Mouse (Mus musculus): ENCODE measurements around the gene Gapt. TPM values are rescaled to one million over a fixed set of nuclear protein-coding genes. Genes with fewer than 3 reads are reported as not detected.

The Gapt gene
- polyA plus RNA-seq, 1 experiment from 2014 or later: 0.39 TPM

DNA sequence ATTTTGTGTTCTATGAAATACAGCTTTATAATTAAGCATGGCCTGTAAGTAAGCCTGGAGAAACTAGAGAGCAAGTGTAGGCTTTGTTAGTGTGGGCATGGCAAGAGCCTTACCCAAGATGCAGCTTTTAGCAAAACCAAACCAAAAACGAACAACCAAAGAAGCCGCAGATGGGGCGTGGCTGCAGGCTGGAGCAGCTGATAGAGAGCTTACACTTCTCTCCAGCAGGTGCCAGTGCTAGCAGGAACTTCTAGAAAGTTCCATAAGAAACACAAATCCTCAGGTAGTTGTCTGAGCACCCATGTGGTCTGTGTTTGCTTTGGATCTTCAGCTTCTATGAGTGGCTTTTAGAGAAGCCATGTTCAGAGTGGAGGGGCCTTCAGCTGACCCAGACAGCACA is 9.5 kb upstream of the Gapt start:
- no peak overlapping the region for H3K27ac ChIP-seq (ENCODE audit: low read length)
- ATAC-seq: no peak
- no peaks in the 10 kb centered on the region for H3K27me3 ChIP-seq (replicated peaks; ENCODE audit: control insufficient read depth, insufficient read depth, low read length)
- no peaks in the 10 kb centered on the region for H3K36me3 ChIP-seq (ENCODE audit: control insufficient read depth, insufficient read depth, low read length)
- H3K4me2 ChIP-seq (ENCODE audit: low read depth, low read length): no peak overlapping the region
- H3K4me3 ChIP-seq (ENCODE audit: low read length): no peak overlapping the region
- 90% methylated on average over 3 of the region's 3 CpGs for WGBS
- no peaks in the 10 kb centered on the region for H3K4me1 ChIP-seq (ENCODE audit: control insufficient read depth, insufficient read depth, low read length)
- H3K9ac ChIP-seq (ENCODE audit: low read depth, low read length): no peak overlapping the region
- H3K9me3 ChIP-seq (ENCODE audit: control insufficient read depth, low read length): no peaks in the 10 kb centered on the region

DNA sequence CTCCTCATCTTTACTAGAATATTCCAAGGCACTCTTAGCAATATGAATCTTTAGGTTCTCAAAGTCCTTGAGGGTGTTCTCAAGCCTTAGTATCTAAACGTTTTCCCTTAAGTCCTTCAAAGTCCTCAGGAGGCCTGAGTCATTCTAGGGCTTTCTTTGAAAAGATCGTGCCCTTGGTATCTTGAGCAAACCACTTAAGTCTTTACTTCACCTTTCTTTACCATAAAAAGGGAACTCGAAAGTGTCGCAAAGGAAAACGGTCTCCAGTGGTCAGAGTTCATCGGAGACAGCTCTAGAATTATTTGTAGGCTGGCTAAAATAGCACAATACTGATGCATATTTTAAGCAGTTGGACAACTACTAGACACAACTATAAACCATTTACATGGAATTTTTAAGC is 6.7 kb upstream of the Gapt start:
- 79% methylated on average over 6 of the region's 6 CpGs for WGBS
- H3K9ac ChIP-seq (ENCODE audit: low read depth, low read length): no peak overlapping the region
- ATAC-seq: no peak

DNA sequence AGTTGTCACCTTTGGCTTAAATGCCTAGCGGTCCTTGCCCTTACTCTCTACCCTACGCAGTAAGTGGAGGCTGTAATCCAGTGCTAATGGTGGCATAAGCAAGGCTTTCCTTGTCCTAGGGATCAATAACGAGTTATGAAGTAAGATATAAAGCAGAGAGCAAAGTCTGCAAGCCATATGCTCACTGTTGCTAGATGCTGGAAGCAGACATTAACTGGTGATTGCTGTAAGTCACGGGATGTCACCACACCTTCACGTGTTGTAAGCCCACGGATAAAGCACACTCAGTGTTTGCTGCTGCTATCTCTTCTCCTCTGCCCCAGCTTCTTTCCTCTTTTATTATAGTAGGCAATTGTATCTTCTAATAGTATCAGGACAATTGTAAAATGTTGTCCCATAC is 5.9 kb downstream of the Gapt start:
- no peaks in the 10 kb centered on the region for H3K27me3 ChIP-seq (replicated peaks; ENCODE audit: control insufficient read depth, insufficient read depth, low read length)
- no peak overlapping the region for H3K4me3 ChIP-seq (ENCODE audit: low read length)
- ATAC-seq: peak; percentile 92
- no peak overlapping the region for H3K9ac ChIP-seq (ENCODE audit: low read depth, low read length)
- no peak overlapping the region for H3K27ac ChIP-seq (ENCODE audit: low read length)
- no peaks in the 10 kb centered on the region for H3K9me3 ChIP-seq (ENCODE audit: control insufficient read depth, low read length)
- no peaks in the 10 kb centered on the region for H3K4me1 ChIP-seq (ENCODE audit: control insufficient read depth, insufficient read depth, low read length)
- no peak overlapping the region for H3K4me2 ChIP-seq (ENCODE audit: low read depth, low read length)
- no peaks in the 10 kb centered on the region for H3K36me3 ChIP-seq (ENCODE audit: control insufficient read depth, insufficient read depth, low read length)
- WGBS: 74% methylated on average over 6 of the region's 6 CpGs

More for the DNA sequence above, 6.7 kb upstream of the Gapt start:
- H3K9me3 ChIP-seq (ENCODE audit: control insufficient read depth, low read length): no peaks in the 10 kb centered on the region
- H3K4me1 ChIP-seq (ENCODE audit: control insufficient read depth, insufficient read depth, low read length): no peaks in the 10 kb centered on the region
- H3K4me3 ChIP-seq (ENCODE audit: low read length): no peak overlapping the region
- no peaks in the 10 kb centered on the region for H3K36me3 ChIP-seq (ENCODE audit: control insufficient read depth, insufficient read depth, low read length)
- H3K4me2 ChIP-seq (ENCODE audit: low read depth, low read length): no peak overlapping the region
- H3K27ac ChIP-seq (ENCODE audit: low read length): no peak overlapping the region
- H3K27me3 ChIP-seq (replicated peaks; ENCODE audit: control insufficient read depth, insufficient read depth, low read length): no peaks in the 10 kb centered on the region

DNA sequence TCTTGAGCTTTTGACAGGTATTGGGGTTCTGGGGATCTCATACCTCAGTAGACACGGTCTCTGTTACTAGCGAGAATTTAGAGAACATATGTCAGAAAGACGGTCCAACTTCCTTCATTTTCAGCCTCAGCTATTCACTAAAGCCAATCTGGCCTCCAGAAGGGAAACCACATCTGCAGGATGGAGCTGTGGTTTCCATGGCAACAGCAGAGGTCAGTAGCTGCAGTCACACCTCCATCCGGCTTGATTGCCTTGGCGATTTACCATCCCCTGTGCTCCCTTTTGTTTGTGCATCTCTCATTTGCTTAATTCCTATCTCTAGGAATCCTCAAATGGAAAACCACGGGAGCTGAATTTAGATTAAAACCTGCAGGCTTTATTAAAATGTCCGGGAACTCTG is 10.3 kb downstream of the Gapt start:
- Histone ChIP-seq H3K4me2 (ENCODE audit: low read depth, low read length) (no peak overlapping the region), H3K9me3 (ENCODE audit: control insufficient read depth, low read length) (no peaks in the 10 kb centered on the region), H3K27ac (ENCODE audit: low read length) (no peak overlapping the region), H3K36me3 (ENCODE audit: control insufficient read depth, insufficient read depth, low read length) (no peaks in the 10 kb centered on the region), H3K27me3 (replicated peaks; ENCODE audit: control insufficient read depth, insufficient read depth, low read length) (no peaks in the 10 kb centered on the region), H3K9ac (ENCODE audit: low read depth, low read length) (no peak overlapping the region), H3K4me1 (ENCODE audit: control insufficient read depth, insufficient read depth, low read length) (no peaks in the 10 kb centered on the region), H3K4me3 (ENCODE audit: low read length) (no peak overlapping the region)
- ATAC-seq: no peak
- 43% methylated on average over 7 of the region's 7 CpGs for WGBS

DNA sequence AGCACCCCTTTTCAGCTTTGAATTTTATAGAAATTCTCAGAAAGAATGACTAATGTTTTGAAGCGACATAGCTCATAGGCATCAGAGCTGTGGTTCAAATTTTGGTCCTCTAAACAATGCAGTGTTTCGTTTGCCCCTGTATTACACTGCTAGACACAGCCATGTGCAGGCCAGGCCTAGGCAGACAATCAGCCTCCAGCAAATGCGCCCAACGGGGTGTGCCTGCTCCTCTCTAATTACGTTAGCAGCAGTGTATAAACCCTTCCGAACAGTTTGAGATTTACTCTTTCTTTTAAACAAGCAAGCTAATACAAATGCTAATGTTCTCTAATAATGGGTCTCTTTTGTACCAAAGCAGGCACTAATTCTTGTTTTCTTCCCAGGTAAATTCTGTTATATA is 14.4 kb downstream of the Gapt start:
- ATAC-seq: no peak
- no peak overlapping the region for H3K9ac ChIP-seq (ENCODE audit: low read depth, low read length)
- WGBS: 79% methylated on average over 6 of the region's 6 CpGs
- no peaks in the 10 kb centered on the region for H3K36me3 ChIP-seq (ENCODE audit: control insufficient read depth, insufficient read depth, low read length)
- H3K4me3 ChIP-seq (ENCODE audit: low read length): no peak overlapping the region
- no peak overlapping the region for H3K27ac ChIP-seq (ENCODE audit: low read length)
- H3K9me3 ChIP-seq (ENCODE audit: control insufficient read depth, low read length): no peaks in the 10 kb centered on the region
- H3K27me3 ChIP-seq (replicated peaks; ENCODE audit: control insufficient read depth, insufficient read depth, low read length): no peaks in the 10 kb centered on the region
- H3K4me2 ChIP-seq (ENCODE audit: low read depth, low read length): no peak overlapping the region
- H3K4me1 ChIP-seq (ENCODE audit: control insufficient read depth, insufficient read depth, low read length): no peaks in the 10 kb centered on the region

DNA sequence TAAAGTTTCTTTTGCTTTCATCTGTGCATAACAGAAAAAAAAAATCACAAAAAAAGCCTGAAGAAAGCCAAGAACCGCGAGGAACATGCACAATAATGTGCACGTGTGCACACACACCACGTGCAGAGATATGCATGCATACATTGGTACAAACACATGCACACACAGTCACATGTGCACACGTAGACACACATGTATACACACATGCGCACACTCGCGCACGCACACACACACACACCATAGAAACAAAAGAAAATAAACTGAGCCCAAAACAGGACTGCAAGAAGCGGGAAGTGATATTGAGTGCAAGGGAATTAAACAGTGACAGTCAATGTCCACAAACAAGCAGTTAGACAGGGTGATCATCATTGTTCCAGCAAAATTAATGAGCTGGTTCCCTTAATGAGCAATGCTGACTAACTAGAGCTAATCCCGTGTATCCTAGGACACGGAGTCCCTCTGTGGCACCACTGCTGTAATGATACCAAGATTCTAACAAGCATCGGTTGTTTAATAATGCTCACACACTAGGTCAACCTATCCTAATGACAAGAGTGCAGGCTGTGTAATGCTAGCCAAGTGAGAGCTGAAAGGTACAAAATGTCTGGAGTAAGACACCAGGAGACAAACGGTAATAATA is 23.9 kb downstream of the Gapt start:
- no peak overlapping the region for H3K27ac ChIP-seq (ENCODE audit: low read length)
- no peak overlapping the region for H3K4me2 ChIP-seq (ENCODE audit: low read depth, low read length)
- no peak for ATAC-seq
- H3K4me1 ChIP-seq (ENCODE audit: control insufficient read depth, insufficient read depth, low read length): no peaks in the 10 kb centered on the region
- H3K4me3 ChIP-seq (ENCODE audit: low read length): no peak overlapping the region
- H3K27me3 ChIP-seq (replicated peaks; ENCODE audit: control insufficient read depth, insufficient read depth, low read length): no peaks in the 10 kb centered on the region
- no peaks in the 10 kb centered on the region for H3K36me3 ChIP-seq (ENCODE audit: control insufficient read depth, insufficient read depth, low read length)
- no peaks in the 10 kb centered on the region for H3K9me3 ChIP-seq (ENCODE audit: control insufficient read depth, low read length)
- WGBS: 86% methylated on average over 14 of the region's 14 CpGs
- H3K9ac ChIP-seq (ENCODE audit: low read depth, low read length): no peak overlapping the region

DNA sequence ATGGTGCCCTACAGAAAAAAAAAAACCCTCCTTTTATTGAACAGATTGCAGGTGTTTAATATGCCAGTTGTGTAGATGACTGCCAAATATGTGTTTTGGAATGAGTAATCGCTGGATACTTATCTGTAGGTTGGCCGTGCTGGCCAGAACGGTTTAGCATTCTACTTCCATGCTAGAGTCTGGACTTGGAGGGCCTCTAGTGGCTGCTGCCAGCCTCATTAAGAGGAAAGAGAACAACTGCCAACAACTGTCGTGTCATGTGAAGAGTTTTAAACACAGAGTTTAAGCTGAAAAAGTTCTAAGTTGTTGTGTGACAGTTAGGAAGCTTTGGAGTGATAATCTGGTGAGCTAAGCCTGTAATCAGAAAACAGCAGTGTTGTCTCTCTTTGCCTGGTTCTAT is 38.3 kb downstream of the Gapt start:
- no peaks in the 10 kb centered on the region for H3K9me3 ChIP-seq (ENCODE audit: control insufficient read depth, low read length)
- no peak overlapping the region for H3K27ac ChIP-seq (ENCODE audit: low read length)
- ATAC-seq: no peak
- H3K36me3 ChIP-seq (ENCODE audit: control insufficient read depth, insufficient read depth, low read length): no peaks in the 10 kb centered on the region
- no peaks in the 10 kb centered on the region for H3K4me1 ChIP-seq (ENCODE audit: control insufficient read depth, insufficient read depth, low read length)
- 57% methylated on average over 4 of the region's 4 CpGs for WGBS
- H3K27me3 ChIP-seq (replicated peaks; ENCODE audit: control insufficient read depth, insufficient read depth, low read length): no peaks in the 10 kb centered on the region
- no peak overlapping the region for H3K4me3 ChIP-seq (ENCODE audit: low read length)
- H3K4me2 ChIP-seq (ENCODE audit: low read depth, low read length): no peak overlapping the region
- H3K9ac ChIP-seq (ENCODE audit: low read depth, low read length): no peak overlapping the region

GRCm38 (mm10) chr13:110307188-110307587 is 49.8 kb downstream of the Gapt start:
- Histone ChIP-seq H3K4me3 (ENCODE audit: low read length) (no peak overlapping the region), H3K9ac (ENCODE audit: low read depth, low read length) (no peak overlapping the region), H3K9me3 (ENCODE audit: control insufficient read depth, low read length) (no peaks in the 10 kb centered on the region), H3K36me3 (ENCODE audit: control insufficient read depth, insufficient read depth, low read length) (no peaks in the 10 kb centered on the region), H3K27ac (ENCODE audit: low read length) (no peak overlapping the region), H3K4me2 (ENCODE audit: low read depth, low read length) (no peak overlapping the region), H3K4me1 (ENCODE audit: control insufficient read depth, insufficient read depth, low read length) (no peaks in the 10 kb centered on the region), H3K27me3 (replicated peaks; ENCODE audit: control insufficient read depth, insufficient read depth, low read length) (no peaks in the 10 kb centered on the region)
- 90% methylated on average over 5 of the region's 5 CpGs for WGBS
- no peak for ATAC-seq

Data from intestine, embryonic 16.5 days (tissue).